Mouse (Mus musculus) kidney, adult 11 months (tissue): ENCODE data around the gene Tipin.

Experiments
- DNase-seq: peaks from one replicate; pipeline ENCODE4 v3.0.0; 2022

The Tipin gene

DNA sequence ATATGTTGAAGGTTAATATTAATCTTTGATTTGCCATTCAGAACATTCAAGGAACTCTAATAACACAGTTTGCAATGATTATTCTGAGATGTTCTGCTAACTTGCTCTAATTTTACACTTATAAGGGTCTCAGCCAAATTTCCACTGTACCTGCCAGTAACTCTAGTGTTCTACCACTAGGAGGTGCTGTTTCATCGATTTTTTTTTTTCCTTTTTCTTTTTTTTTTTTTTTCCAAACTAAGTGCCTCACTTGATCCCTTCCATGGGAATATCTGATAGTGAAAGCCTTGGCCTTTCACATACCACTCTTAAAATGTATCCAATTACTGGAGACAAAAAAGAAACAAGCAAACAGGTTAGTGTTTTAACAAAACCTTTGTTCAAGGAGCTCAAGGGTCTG lies 66.0 kb downstream of the Tipin start:
- DNase-seq = no peak

DNA sequence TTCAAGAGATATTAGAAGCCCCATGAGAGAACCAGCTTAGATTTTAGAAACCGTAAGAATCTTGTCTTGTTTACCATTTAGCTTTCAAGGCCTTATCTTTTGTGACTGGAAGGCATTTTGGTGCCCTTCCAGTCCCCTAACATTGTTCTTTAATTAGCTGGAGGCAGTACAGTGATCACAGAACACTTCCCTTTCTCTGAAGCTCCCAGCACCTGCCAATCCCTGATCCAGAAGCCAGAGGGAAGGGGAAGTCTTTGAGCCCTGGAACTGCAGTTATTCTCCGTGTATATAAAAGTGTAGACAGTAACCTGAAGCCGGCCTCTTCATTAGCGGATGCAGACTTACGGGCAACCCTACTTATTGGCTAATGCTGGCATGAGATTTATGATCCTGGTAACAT lies 68.1 kb downstream of the Tipin start:
- no peak for DNase-seq

DNA sequence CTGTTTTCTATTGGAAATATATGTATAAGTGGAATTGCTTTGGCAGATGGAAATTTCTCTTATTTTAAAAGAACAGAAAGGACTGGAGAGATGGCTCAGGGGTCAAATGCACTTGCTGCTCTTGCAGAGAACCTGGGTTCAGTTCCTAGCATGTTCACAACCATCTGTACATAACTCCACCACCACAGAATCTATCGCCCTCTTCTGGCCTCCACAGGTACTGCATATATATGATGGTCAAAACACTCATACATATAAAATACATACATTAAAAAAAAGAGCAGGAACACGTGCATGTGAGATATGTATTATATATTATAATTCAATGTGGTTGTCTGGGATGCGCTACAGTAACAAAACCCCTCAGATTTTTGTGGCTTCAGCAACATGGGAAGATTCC lies 69.8 kb downstream of the Tipin start:
- no peak for DNase-seq
